Mouse (Mus musculus): ENCODE measurements at regions not wholly inside any gene's neighbourhood (a gene's known extent, or its start where the extent isn't known, plus 50 kb on each side); places are given as distances from the start of the nearest gene placed in this dataset. TPM values are rescaled to one million over a fixed set of nuclear protein-coding genes. Genes with fewer than 3 reads are reported as not detected.

Small RNAs in the stretch of these regions (microRNA-seq; reads per million reads assigned to microRNA genes)
- gene Gm24271: not detected

Measured in limb, embryonic 11.5 days (tissue).